Mouse (Mus musculus) ES-E14 (cell line): ENCODE measurements at regions not wholly inside any gene's neighbourhood (a gene's known extent, or its start where the extent isn't known, plus 50 kb on each side); places are given as distances from the start of the nearest gene placed in this dataset.

ENCODE experiments used
- CHD2 ChIP-seq: IDR thresholded peaks from 2 replicates; pipeline ENCODE4 v1.6.1; 2014; ENCODE audit warnings: mild to moderate bottlenecking, low read depth, low read length, inconsistent platforms
- HCFC1 ChIP-seq: IDR thresholded peaks from 2 replicates; pipeline ENCODE4 v1.6.1; 2012; ENCODE audit warnings: low read length, inconsistent platforms, borderline replicate concordance; ENCODE audit not compliant: insufficient read depth
- MAFK ChIP-seq: IDR thresholded peaks from 2 replicates; pipeline ENCODE4 v1.6.1; 2014; ENCODE audit warnings: mild to moderate bottlenecking, low read depth, low read length, inconsistent platforms; ENCODE audit not compliant: insufficient read depth
- ZC3H11A ChIP-seq: IDR thresholded peaks from 2 replicates; pipeline ENCODE4 v1.6.1; 2012; ENCODE audit warnings: low read depth, mild to moderate bottlenecking, inconsistent platforms, low read length, borderline replicate concordance

- TF ChIP-seq MAFK (no peak), ZC3H11A (no peak), CHD2 (no peak), HCFC1 (no peak)
Observed at GRCm38 (mm10) chr9:112905955-112906354, 670.2 kb upstream of the Arpp21 start.
